ENCODE assay signal across 25 mouse cellular contexts in the genomic region with DNA sequence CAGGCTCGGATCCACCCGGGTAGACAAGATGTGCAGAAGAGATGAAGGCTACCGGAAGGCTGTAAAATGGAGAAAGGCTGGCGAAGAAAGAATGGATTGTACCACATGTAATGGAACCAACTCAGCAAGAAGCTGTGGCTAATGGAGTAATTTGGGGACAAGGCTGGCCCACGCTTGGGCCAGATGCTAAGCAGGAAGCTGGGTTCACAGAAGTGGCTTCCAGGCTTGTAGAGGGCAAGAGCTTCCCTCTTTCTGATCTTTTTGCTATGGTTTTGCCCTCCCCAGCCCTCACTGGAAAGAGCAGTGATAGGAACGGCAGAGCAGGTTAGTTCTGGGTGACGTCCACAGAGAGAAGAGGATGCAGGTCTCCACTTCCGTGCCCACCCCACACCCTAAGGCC.
"Had no signal": no experiment of that assay in that cellular context is flagged by ENCODE, and none has a peak within 500 bp of the region (broad histone marks: within the 10 kb centered on the region; RNA-seq: fewer than 3 reads in every experiment).

No protein-coding gene starts in this region.

- H3K4me2 ChIP-seq: heart, embryonic 12.5 days; hindbrain, embryonic 13.5 days; hindbrain, embryonic 15.5 days; limb, embryonic 12.5 days; liver, embryonic 11.5 days; liver, embryonic 13.5 days; liver, embryonic 15.5 days had no signal

- H3K4me1 ChIP-seq: heart, embryonic 12.5 days; hindbrain, embryonic 13.5 days; hindbrain, embryonic 15.5 days; liver, embryonic 13.5 days; liver, embryonic 15.5 days had no signal

- H3K36me3 ChIP-seq: heart, embryonic 12.5 days; hindbrain, embryonic 13.5 days; hindbrain, embryonic 15.5 days; limb, embryonic 10.5 days; limb, embryonic 12.5 days; liver, embryonic 13.5 days; liver, embryonic 15.5 days had no signal

- H3K9ac ChIP-seq: heart, embryonic 12.5 days; hindbrain, embryonic 13.5 days; hindbrain, embryonic 15.5 days; limb, embryonic 12.5 days; liver, embryonic 13.5 days; liver, embryonic 15.5 days had no signal

- H3K4me3 ChIP-seq: gastrocnemius, adult 2 months; heart, adult 2 months; heart, embryonic 12.5 days; hindbrain, embryonic 13.5 days; hindbrain, embryonic 15.5 days; layer of hippocampus, adult 2 months; left cerebral cortex, adult 2 months; limb, embryonic 10.5 days; limb, embryonic 12.5 days; liver, embryonic 13.5 days; liver, embryonic 15.5 days had no signal

- ATAC-seq: hindbrain, postnatal 0 days; intestine, embryonic 16.5 days had no signal

- H3K9me3 ChIP-seq: heart, embryonic 12.5 days; hindbrain, embryonic 13.5 days; hindbrain, embryonic 15.5 days; limb, embryonic 10.5 days; limb, embryonic 12.5 days; liver, embryonic 13.5 days; liver, embryonic 15.5 days had no signal

- DNase-seq: gastrocnemius, adult 2 months; gastrocnemius, postnatal 14 days; gastrocnemius, postnatal 36 days; heart, adult 2 months; heart, postnatal 10 days; heart, postnatal 4 days; kidney, adult 11 months; kidney, adult 2 months; kidney, adult 9 months; kidney, postnatal 10 days; kidney, postnatal 25 days; kidney, postnatal 4 days; liver; liver, embryonic 13.5 days had no signal

- H3K27ac ChIP-seq: gastrocnemius, adult 2 months; heart, adult 2 months; hindbrain, embryonic 13.5 days; hindbrain, embryonic 15.5 days; hindbrain, postnatal 0 days; layer of hippocampus, adult 2 months; left cerebral cortex, adult 2 months; limb, embryonic 10.5 days; limb, embryonic 12.5 days; liver, embryonic 13.5 days; liver, embryonic 15.5 days had no signal

- H3K27me3 ChIP-seq: heart, embryonic 12.5 days; hindbrain, embryonic 13.5 days; hindbrain, embryonic 15.5 days; limb, embryonic 12.5 days; liver, embryonic 13.5 days; liver, embryonic 15.5 days had no signal
